Mouse (Mus musculus): ENCODE results near the gene Nbea. TPM values are rescaled to one million over a fixed set of nuclear protein-coding genes. Genes with fewer than 3 reads are reported as not detected.
A peak's percentile ranks its signal among the peaks of the same experiment; 100 is the strongest.

Nbea gene
- total RNA-seq, 1 experiment from 2014 or later, result 0.23 TPM

DNA sequence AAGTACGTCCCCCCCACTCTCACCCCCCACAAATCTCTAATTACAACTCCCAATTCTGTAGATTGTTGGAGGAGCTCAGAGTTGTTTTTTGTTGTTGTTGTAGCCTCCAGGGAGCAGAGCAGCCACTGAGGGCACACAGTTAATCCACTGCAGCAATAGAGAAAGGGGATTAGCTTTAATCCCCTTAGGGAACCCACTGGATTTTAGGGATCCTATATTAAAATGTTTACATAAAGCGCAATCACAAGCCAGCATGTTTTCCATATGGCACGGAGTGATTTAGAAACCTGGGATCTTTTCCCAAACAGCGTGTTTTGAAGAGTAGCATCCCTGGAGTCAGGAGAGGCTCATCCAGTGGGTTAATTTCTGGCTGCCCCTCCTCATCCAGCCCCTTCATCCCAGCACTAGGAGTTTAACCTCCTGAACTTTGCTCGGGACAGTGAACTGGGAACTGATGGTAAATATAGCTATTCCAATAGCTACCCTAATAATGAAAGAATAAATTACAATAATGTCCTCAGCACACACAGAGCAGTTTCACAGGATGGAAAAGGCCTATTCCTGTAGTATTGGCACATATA lies 394.8 kb downstream of the Nbea start:
- ATAC-seq (ENCODE audit: extremely low read depth, insufficient number of reproducible peaks, low FRiP score, poor library complexity, severe bottlenecking), result no peak

GRCm38 (mm10) chr3:55788214-55788586 lies 395.3 kb downstream of the Nbea start:
- ATAC-seq (ENCODE audit: extremely low read depth, insufficient number of reproducible peaks, low FRiP score, poor library complexity, severe bottlenecking), result no peak

DNA sequence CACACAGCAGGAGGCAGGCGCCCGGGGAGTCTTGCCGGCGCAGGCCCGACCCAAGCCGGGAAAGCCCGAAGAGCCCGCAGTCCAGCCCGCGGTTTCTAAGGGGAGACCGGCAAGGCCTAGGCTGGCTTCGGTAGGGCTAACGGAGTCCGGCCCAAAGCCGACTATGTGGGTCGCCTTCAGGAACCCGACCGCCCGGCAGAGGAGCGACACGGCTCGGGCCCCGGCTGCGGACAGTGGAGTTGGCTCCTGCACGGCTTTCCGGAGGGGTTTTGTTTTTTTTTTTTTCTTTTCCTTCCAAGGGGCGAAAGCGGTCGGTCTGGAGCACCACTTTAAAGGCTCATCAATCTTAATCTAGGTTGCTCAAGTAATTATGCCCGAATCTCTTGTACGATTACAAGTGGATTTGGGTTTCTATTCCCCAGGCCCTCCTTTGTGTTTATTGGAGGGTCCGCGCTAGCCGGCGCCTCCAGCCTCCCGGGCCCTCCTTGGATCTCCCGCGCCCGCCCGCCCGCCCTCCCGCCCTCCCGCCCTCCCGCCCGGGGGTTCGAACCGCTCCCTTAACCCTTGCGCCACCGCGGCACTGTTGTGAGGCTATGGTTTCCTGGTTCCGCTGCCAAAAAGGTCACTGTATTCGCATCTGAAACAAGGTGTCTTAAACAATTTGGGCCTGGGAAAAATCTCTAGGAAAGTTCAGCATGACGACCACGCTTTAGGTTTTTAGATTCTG lies 395.9 kb downstream of the Nbea start:
- ATAC-seq (ENCODE audit: extremely low read depth, insufficient number of reproducible peaks, low FRiP score, poor library complexity, severe bottlenecking), result no peak

DNA sequence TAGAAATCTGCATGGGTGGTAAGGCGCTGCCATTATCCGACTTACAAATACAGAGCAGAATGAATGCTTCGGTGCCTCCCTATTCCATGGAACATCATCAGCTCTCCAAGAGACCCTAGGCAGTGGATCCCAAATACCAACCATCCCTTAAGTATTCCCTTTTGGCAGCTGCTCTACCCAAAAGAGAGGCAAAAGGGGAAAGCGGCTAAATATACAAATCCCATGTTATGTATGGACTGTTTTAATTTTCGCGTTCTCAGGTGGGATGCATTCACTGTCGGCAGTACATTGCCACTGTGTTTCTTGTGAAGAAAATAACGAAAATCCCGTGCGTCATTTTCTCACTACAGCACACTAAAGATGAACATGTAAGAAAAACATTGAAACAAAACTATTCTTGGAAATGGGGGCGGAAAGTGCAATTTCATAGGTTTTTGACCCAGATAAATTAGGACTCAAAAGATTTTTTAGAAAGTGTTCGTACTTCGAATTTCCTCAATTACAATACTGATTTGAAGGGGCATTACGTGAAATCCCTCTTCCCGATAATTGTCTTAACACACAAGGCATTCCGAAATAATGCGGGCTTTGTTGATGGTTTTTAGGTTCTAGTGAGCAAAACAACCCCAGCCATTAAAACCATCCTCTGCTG lies 396.5 kb downstream of the Nbea start:
- no peak for ATAC-seq (ENCODE audit: extremely low read depth, insufficient number of reproducible peaks, low FRiP score, poor library complexity, severe bottlenecking)

DNA sequence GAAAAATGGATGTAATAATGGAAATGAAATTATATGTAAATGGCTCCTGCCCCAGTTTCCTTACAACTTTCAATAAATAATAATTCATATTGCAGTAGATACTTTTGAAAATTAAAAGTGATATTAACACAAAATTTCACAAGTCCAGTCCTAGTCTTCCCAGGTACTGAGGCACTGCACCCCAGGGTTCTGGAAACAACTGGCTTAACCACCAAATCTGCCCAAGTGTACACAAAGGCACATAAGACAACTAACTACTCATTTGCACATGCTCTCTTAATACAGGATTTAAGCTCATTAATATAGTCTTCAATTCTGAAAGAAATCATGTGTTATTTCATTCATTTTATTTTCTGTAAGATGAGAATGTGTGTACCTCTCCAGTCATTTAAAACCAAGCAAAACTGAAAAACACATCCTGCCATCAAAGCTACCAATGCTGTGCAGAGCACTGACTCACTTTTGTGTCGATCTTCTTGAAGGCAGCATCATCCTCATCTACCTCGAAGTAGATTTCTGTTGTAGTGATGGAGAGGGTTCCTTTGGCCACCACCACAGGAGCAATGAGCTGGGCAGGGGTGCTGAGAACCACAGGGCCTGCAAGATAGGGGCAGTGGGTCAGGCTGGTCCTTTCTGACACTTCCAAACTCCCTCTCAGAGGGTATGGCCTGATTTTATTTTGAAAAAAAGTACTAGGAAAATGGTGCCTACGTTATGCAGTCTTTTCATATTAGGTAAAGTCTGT lies 397.3 kb downstream of the Nbea start:
- ATAC-seq (ENCODE audit: extremely low read depth, insufficient number of reproducible peaks, low FRiP score, poor library complexity, severe bottlenecking), result no peak

DNA sequence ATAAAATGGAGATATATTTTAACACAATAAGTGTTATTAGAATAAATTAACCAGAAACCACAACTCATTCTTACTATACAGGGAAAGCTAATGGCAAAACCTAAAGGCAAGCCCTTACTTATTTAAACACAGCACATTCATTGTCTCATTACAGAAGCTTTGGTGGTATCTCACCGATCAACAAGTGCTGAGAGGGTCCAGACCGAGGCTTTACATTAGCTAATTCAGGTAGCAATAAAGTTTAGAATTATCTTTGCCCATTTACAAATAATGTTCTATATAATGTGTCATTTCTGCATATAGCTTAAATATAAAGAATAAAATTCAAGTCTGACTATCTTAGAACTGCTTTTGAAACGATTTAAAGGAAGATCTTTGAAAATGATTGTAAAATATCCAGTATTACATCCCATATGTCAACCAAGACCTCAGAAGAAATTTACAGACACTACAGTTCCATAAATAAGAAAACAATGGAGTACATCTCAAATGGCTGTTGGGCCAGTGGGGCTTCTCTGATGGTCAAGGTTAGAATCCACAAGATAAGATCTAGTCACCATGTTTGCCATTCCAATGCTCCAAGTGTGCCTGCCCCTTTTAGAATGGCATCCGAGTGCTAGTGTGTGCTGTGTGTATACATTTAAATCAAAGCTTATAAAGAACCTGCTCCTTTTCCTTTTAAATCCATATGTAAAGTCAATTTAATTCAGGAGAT lies 398.1 kb downstream of the Nbea start:
- ATAC-seq (ENCODE audit: extremely low read depth, insufficient number of reproducible peaks, low FRiP score, poor library complexity, severe bottlenecking), result no peak

DNA sequence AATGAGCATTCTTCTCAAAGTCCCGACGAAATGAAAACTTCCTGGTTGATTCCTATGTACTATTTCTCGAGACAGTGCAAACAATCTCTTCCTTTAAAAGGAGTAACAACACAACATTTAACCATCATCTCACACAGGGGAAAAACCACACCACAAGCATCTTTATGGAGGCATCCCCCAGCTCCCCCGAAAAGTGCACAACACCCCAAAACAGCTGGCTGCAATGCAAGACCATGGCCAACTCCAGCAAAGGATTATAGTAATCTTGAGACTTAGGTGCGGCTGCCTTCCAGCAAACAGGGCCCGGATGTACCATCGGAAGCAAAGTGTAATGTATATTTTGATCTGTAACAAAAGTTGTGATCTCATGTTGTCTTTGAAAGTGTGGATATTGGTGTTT lies 399.4 kb downstream of the Nbea start:
- ATAC-seq (ENCODE audit: extremely low read depth, insufficient number of reproducible peaks, low FRiP score, poor library complexity, severe bottlenecking), result no peak

DNA sequence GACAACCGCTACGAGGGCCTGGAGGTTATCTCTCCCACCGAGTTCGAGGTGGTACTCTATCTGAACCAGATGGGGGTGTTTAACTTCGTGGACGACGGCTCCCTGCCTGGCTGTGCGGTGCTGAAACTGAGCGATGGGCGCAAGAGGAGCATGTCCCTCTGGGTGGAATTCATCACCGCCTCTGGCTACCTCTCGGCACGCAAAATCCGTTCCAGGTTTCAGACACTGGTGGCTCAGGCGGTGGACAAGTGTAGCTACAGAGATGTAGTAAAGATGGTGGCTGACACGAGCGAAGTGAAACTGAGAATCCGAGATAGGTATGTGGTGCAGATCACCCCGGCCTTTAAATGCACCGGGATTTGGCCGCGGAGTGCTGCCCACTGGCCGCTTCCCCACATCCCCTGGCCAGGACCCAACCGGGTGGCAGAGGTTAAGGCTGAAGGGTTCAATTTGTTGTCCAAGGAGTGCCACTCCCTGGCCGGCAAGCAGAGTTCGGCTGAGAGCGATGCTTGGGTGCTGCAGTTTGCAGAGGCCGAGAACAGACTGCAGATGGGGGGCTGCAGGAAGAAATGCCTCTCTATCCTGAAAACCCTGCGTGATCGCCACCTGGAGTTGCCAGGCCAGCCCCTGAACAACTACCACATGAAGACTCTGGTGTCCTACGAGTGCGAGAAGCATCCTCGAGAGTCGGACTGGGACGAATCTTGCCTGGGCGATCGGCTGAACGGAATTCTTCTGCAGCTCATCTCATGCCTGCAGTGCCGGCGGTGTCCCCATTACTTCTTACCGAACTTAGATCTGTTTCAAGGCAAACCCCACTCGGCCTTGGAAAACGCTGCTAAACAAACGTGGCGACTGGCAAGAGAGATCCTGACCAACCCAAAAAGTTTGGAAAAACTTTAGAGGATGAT lies 400.1 kb downstream of the Nbea start:
- ATAC-seq (ENCODE audit: extremely low read depth, insufficient number of reproducible peaks, low FRiP score, poor library complexity, severe bottlenecking), result 0 out of 2 replicates have a peak, but pooled peaks have one; percentile 1

- no peak for ATAC-seq (ENCODE audit: extremely low read depth, insufficient number of reproducible peaks, low FRiP score, poor library complexity, severe bottlenecking)
These were observed 400.7 kb downstream of the Nbea start for GRCm38 (mm10) chr3:55782771-55783170.

DNA sequence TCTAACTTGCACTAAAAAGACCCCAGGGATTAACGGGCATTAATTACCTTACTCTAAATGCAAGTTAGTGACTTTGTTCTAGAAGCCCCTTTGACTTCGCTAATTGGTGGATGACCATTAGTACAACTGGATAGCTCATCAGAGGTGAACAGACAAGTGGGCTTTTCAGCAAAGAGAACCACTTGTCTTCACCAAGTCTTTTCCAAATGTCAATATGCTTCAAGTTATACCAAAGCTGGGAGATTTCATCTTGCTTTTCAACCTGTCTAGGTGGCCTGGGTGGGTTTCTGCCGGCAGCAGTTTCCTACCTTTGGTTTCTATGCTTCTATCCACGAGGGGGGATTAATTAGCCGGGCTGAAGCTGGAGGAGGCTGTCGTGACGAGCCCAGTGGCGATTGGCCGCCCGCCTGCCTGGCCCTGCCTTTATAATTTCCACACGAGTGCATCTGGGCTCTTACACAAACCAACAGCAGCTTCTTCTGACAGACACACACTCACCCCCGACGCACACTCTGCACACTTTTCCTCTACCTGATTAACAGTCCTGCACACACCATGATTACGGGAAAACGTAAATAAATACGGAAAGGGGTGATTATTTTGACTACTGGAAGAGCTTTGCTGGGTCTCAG lies 401.3 kb downstream of the Nbea start, which contains the start of gene Mab21l1:
TSS of gene Mab21l1 (plus strand) at position 455 of the 632 bp plus-strand sequence.
- ATAC-seq (ENCODE audit: extremely low read depth, insufficient number of reproducible peaks, low FRiP score, poor library complexity, severe bottlenecking), result no peak

DNA sequence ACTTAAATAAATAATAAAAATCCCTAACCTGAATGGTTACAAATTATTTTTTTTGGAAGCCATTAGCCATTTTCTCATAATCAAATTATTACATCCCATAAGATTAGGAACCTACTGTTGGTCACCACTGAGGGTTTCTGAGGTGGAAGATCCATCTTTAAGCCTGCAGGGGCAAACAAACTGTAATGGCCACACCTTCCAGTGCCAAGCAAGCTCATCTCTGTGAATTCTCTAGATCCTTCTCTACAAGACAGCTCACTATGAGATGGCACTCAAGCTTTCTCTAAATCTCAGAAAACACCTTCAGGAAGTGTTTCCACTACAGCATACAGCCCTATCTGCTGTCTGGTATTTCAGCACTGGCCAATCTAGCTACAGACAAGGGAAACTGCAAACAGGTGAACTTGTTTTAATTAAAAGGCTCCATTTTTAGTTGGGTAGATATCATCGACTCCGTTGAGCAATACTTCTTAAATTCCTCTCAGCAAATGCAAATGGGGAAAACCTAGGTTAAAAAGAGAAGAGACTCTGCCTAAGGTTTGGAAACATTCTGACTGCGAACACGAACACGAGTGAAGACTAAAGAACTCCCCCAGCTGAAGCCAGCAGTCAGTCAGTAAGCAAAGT lies 402.0 kb downstream of the Nbea start:
- ATAC-seq (ENCODE audit: extremely low read depth, insufficient number of reproducible peaks, low FRiP score, poor library complexity, severe bottlenecking), result no peak

- no peak for ATAC-seq (ENCODE audit: extremely low read depth, insufficient number of reproducible peaks, low FRiP score, poor library complexity, severe bottlenecking)
These were observed 403.1 kb downstream of the Nbea start for GRCm38 (mm10) chr3:55780120-55781070.

DNA sequence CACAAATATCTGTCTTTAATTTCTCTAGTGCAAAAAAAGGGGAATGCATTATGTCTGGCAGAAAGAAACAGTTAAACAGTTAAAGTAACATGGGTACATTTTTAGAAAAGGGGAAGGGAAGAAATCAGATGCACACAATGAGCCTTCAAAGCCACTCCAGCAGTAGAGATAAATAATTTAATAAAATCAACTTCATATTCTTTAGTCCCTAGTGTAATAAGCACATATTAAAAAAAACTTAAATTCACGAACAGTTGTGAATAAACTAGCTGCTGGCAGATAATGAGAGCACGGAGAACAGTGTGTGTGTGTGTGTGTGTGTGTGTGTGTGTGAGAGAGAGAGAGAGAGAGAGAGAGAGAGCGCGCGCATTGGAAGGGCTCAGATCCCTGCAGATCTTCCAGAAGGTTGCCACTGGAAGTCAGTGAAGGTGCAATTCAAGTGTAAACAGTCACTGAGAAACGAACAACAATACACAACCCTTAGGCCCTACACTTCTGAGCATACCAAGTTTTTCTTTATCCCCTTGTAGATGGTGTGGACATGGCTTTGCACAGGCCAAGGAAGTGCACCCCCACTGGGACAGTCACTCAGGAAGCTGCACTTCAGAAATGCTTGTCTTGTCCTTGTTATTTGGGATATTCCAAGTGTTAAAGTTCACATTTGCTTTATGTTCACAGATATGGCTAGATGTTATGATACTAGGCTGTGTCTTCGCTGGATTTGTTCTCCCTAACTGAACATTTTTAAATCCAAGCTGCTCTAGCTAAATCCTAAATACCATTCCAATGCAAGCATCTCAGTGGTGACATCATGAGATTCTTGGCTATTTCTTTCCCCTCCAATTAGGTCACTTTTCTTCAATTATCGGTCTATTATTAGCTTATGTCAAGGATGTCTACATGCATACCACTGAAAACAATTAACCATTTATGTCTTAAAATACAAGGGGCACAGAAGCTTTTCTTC lies 404.5 kb downstream of the Nbea start:
- no peak for ATAC-seq (ENCODE audit: extremely low read depth, insufficient number of reproducible peaks, low FRiP score, poor library complexity, severe bottlenecking)

DNA sequence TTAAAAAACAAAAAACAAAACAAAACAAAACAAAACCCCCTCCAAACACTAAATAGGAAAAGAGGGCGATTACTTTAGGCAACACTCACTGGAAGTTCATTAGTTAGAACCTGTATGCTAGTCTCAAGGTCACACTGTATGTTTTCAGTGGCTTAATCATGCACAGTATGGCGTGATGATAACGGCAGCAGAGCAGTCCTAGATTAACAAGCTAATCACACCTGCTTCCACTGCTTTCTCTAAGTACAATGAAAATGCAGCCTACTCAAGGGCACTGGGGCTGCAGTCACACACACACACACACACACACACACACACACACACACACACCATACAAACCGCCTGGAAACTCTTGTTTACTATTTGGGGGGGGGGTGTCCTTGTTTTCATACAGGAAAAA lies 406.0 kb downstream of the Nbea start:
- ATAC-seq (ENCODE audit: extremely low read depth, insufficient number of reproducible peaks, low FRiP score, poor library complexity, severe bottlenecking), result no peak

DNA sequence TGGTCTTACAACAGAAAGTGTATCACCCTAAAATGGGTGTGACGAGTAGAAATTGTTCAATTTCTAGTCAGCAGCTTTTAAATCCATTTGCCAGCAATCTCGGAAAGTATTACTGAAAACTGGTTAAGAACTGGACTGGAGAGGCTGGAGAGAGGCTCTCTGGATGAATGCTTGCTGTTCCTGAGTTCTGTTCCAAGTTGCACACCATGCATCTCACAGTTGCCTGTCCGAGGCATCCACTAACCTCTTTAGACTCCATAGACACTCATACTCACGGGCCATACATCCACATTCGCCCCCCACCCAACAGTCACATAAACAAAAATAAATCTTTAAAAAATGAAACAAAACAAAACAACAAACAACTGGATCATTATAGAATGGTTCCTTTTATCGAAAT lies 407.7 kb downstream of the Nbea start:
- no peak for ATAC-seq (ENCODE audit: extremely low read depth, insufficient number of reproducible peaks, low FRiP score, poor library complexity, severe bottlenecking)
